Mouse (Mus musculus): ENCODE measurements around the gene Pawr. TPM values are rescaled to one million over a fixed set of nuclear protein-coding genes. Genes with fewer than 3 reads are reported as not detected.

The Pawr gene
- polyA plus RNA-seq (2016; fragmentation: Nextera tagmentation; extraction: Ambion mirVana), result 5.6 and 5.8 TPM in 2 replicates

- Histone ChIP-seq H3K9ac (replicated peaks) (peak within 1 kb of the TSS; percentile 73), H3K4me2 (peak within 1 kb of the TSS; percentile 93), H3K36me3 (no peaks in the 10 kb centered on the region), H3K4me3 (replicated peaks) (peak within 1 kb of the TSS; percentile 77), H3K27ac (0 out of 2 replicates have a peak within 1 kb of the TSS, but pooled peaks have one; percentile 45), H3K4me1 (replicated peaks) (no peaks in the 10 kb centered on the region; the same call in 1 of the 2 replicates), H3K9me3 (no peaks in the 10 kb centered on the region), H3K27me3 (peaks cover 28% of the 10 kb centered on the region)
- WGBS, result under 1% methylated on average over 69 of the region's 85 CpGs
- peak; percentile 90 for ATAC-seq (ENCODE audit: insufficient number of reproducible peaks, insufficient read depth, low FRiP score, low TSS enrichment, low read depth)
These were observed at the start of gene Pawr for GRCm38 (mm10) chr10:108331784-108332561. TSS of gene Pawr (plus strand) at chr10:108332121.

GRCm38 (mm10) chr10:108282351-108282750 is 49.6 kb upstream of the Pawr start:
- no peaks in the 10 kb centered on the region for H3K27me3 ChIP-seq
- no peaks in the 10 kb centered on the region for H3K9me3 ChIP-seq
- no peak overlapping the region for H3K9ac ChIP-seq (replicated peaks)
- peaks cover 28% of the 10 kb centered on the region for H3K36me3 ChIP-seq
- 84% methylated on average over 6 of the region's 6 CpGs for WGBS
- H3K4me1 ChIP-seq (replicated peaks), result no peaks in the 10 kb centered on the region
- ATAC-seq (ENCODE audit: insufficient number of reproducible peaks, insufficient read depth, low FRiP score, low TSS enrichment, low read depth), result no peak
- no peak overlapping the region for H3K4me3 ChIP-seq (replicated peaks)
- no peak overlapping the region for H3K27ac ChIP-seq
- H3K4me2 ChIP-seq, result no peak overlapping the region

GRCm38 (mm10) chr10:108283418-108283817 is 48.5 kb upstream of the Pawr start:
- H3K4me1 ChIP-seq (replicated peaks), result no peaks in the 10 kb centered on the region
- H3K27ac ChIP-seq, result no peak overlapping the region
- WGBS, result 95% methylated on average over 2 of the region's 2 CpGs
- H3K27me3 ChIP-seq, result no peaks in the 10 kb centered on the region
- peaks cover 18% of the 10 kb centered on the region for H3K36me3 ChIP-seq
- H3K4me2 ChIP-seq, result no peak overlapping the region
- no peaks in the 10 kb centered on the region for H3K9me3 ChIP-seq
- ATAC-seq (ENCODE audit: insufficient number of reproducible peaks, insufficient read depth, low FRiP score, low TSS enrichment, low read depth), result no peak
- no peak overlapping the region for H3K9ac ChIP-seq (replicated peaks)
- H3K4me3 ChIP-seq (replicated peaks), result no peak overlapping the region

DNA sequence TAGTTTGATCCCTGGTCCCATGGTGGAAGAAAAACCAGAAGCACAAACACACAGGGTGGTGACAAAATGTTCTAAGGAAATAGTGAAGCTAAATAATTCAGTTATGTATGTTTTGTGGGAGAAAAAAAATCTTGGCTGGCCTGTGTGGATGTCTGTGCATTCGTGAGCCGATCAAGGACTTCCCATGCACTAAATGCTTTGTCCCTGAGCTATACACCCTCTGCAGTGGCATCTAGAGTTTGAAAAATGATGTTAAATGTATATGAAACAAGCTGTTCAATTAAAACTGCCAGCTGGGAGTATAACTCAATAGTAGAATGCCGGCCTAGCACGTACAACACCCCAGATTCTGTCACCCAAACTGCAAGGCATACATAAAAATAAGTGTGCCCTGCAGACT is 48.1 kb upstream of the Pawr start:
- H3K4me3 ChIP-seq (replicated peaks), result no peak overlapping the region
- H3K36me3 ChIP-seq, result peaks cover 16% of the 10 kb centered on the region
- H3K9me3 ChIP-seq, result no peaks in the 10 kb centered on the region
- H3K27me3 ChIP-seq, result no peaks in the 10 kb centered on the region
- no peak overlapping the region for H3K27ac ChIP-seq
- WGBS, result 90% methylated on average over 4 of the region's 4 CpGs
- no peak overlapping the region for H3K4me2 ChIP-seq
- ATAC-seq (ENCODE audit: insufficient number of reproducible peaks, insufficient read depth, low FRiP score, low TSS enrichment, low read depth), result no peak
- no peak overlapping the region for H3K9ac ChIP-seq (replicated peaks)
- H3K4me1 ChIP-seq (replicated peaks), result no peaks in the 10 kb centered on the region

DNA sequence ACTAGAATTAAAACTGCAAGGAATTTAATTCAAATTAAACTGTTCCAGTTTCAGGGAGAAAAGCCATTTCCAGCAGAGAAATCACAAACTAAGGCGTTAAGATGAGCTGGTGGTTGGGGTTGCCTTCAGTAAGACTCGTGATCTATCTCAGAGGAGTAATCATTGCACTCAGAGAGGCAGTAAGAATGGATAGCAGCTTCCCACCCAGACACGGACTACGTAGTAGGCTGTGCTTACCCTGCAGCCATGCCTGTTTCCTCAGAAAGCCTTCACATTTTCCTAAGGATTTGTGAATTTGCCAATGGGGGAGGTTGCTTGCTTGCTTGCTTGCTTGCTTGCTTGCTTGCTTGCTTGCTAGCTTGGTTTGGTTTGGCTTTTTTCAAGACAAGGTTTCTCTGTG is 47.5 kb upstream of the Pawr start:
- no peak overlapping the region for H3K4me3 ChIP-seq (replicated peaks)
- no peak overlapping the region for H3K9ac ChIP-seq (replicated peaks)
- peaks cover 13% of the 10 kb centered on the region for H3K36me3 ChIP-seq
- WGBS, result 84% methylated on average over 4 of the region's 4 CpGs
- H3K27ac ChIP-seq, result no peak overlapping the region
- no peak overlapping the region for H3K4me2 ChIP-seq
- no peak for ATAC-seq (ENCODE audit: insufficient number of reproducible peaks, insufficient read depth, low FRiP score, low TSS enrichment, low read depth)
- no peaks in the 10 kb centered on the region for H3K4me1 ChIP-seq (replicated peaks)
- no peaks in the 10 kb centered on the region for H3K9me3 ChIP-seq
- H3K27me3 ChIP-seq, result no peaks in the 10 kb centered on the region

DNA sequence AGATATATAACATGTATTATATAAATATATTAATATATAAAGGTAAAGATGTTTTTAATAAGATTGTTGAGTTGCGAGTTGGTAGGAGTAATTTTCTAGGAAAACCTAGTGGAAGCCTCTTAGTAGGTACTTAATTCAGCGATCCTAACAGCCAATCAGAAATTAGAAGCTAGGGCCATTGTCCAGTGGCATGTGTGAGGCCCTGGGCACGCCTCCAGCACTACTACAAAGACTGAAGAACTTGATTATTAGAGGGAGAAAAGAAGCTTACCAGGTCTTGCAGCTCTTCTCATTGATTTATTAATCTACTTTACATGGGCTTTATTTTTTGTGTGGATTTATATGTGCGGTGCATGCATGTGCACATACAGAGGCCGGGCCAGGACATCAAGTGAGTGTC is 46.9 kb upstream of the Pawr start:
- no peak overlapping the region for H3K9ac ChIP-seq (replicated peaks)
- H3K9me3 ChIP-seq, result no peaks in the 10 kb centered on the region
- H3K4me1 ChIP-seq (replicated peaks), result no peaks in the 10 kb centered on the region
- no peak overlapping the region for H3K27ac ChIP-seq
- peaks cover 8% of the 10 kb centered on the region for H3K36me3 ChIP-seq
- no peak overlapping the region for H3K4me3 ChIP-seq (replicated peaks)
- WGBS, result 94% methylated on average over 5 of the region's 5 CpGs
- H3K4me2 ChIP-seq, result no peak overlapping the region
- H3K27me3 ChIP-seq, result no peaks in the 10 kb centered on the region
- no peak for ATAC-seq (ENCODE audit: insufficient number of reproducible peaks, insufficient read depth, low FRiP score, low TSS enrichment, low read depth)

- no peak for ATAC-seq (ENCODE audit: insufficient number of reproducible peaks, insufficient read depth, low FRiP score, low TSS enrichment, low read depth)
- Histone ChIP-seq H3K36me3 (no peaks in the 10 kb centered on the region), H3K4me1 (replicated peaks) (no peaks in the 10 kb centered on the region), H3K27ac (no peak overlapping the region), H3K9me3 (no peaks in the 10 kb centered on the region), H3K9ac (replicated peaks) (no peak overlapping the region), H3K27me3 (no peaks in the 10 kb centered on the region), H3K4me2 (no peak overlapping the region), H3K4me3 (replicated peaks) (no peak overlapping the region)
- 76% methylated on average over 11 of the region's 11 CpGs for WGBS
These were observed 45.1 kb upstream of the Pawr start for GRCm38 (mm10) chr10:108286658-108287437.

DNA sequence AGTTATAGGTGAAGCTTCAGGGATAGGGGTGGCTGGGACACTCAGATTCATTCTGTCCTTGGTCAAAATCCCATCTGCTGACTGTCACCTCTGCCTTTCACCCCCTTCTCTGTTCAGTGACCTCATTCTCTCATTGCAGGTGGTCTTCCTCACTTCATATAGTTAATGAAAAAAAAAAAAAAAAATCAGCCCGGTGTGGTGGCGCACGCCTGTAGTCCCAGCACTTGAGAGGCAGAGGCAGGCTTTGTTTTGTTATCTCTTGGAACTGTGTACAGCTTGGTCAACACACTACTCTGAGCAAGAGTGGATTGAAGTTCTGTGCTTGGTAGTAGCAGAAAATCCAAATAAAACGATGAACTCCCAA is 44.5 kb upstream of the Pawr start:
- no peaks in the 10 kb centered on the region for H3K9me3 ChIP-seq
- no peaks in the 10 kb centered on the region for H3K36me3 ChIP-seq
- ATAC-seq (ENCODE audit: insufficient number of reproducible peaks, insufficient read depth, low FRiP score, low TSS enrichment, low read depth), result no peak
- H3K27ac ChIP-seq, result no peak overlapping the region
- no peak overlapping the region for H3K4me3 ChIP-seq (replicated peaks)
- H3K9ac ChIP-seq (replicated peaks), result no peak overlapping the region
- no peaks in the 10 kb centered on the region for H3K4me1 ChIP-seq (replicated peaks)
- H3K27me3 ChIP-seq, result no peaks in the 10 kb centered on the region
- WGBS, result 76% methylated on average over 4 of the region's 4 CpGs
- H3K4me2 ChIP-seq, result no peak overlapping the region

DNA sequence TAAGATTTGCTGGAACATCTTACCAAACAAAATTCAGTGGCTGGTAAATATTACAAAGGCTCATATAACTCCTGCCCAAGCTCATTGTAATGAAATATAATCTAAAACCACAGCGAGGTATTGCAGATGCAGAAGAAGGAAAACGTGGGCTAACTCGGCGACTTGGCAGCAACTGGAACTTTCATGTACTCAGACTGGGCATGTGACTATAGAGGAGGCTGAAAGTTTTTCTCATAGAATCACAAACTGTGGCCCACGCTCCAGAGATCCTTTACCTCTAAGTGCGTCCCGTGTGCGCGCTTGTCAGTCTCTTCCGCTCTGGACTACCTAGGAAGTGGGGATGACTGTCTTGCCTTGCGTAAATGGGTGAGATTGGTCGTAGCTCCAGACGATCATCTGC is 41.9 kb upstream of the Pawr start:
- Histone ChIP-seq H3K4me2 (no peak overlapping the region), H3K4me1 (replicated peaks) (no peaks in the 10 kb centered on the region), H3K9me3 (no peaks in the 10 kb centered on the region), H3K36me3 (no peaks in the 10 kb centered on the region), H3K4me3 (replicated peaks) (no peak overlapping the region), H3K27me3 (no peaks in the 10 kb centered on the region), H3K27ac (no peak overlapping the region), H3K9ac (replicated peaks) (no peak overlapping the region)
- ATAC-seq (ENCODE audit: insufficient number of reproducible peaks, insufficient read depth, low FRiP score, low TSS enrichment, low read depth), result no peak
- WGBS, result 94% methylated on average over 13 of the region's 13 CpGs

GRCm38 (mm10) chr10:108291688-108292471 is 40.0 kb upstream of the Pawr start:
- no peaks in the 10 kb centered on the region for H3K36me3 ChIP-seq
- no peak overlapping the region for H3K27ac ChIP-seq
- no peak overlapping the region for H3K4me3 ChIP-seq (replicated peaks)
- no peaks in the 10 kb centered on the region for H3K9me3 ChIP-seq
- no peaks in the 10 kb centered on the region for H3K4me1 ChIP-seq (replicated peaks)
- no peaks in the 10 kb centered on the region for H3K27me3 ChIP-seq
- H3K9ac ChIP-seq (replicated peaks), result no peak overlapping the region
- WGBS, result 76% methylated on average over 12 of the region's 12 CpGs
- H3K4me2 ChIP-seq, result no peak overlapping the region
- ATAC-seq (ENCODE audit: insufficient number of reproducible peaks, insufficient read depth, low FRiP score, low TSS enrichment, low read depth), result no peak

- 91% methylated on average over 4 of the region's 4 CpGs for WGBS
- no peaks in the 10 kb centered on the region for H3K9me3 ChIP-seq
- no peak overlapping the region for H3K4me3 ChIP-seq (replicated peaks)
- no peak for ATAC-seq (ENCODE audit: insufficient number of reproducible peaks, insufficient read depth, low FRiP score, low TSS enrichment, low read depth)
- H3K4me1 ChIP-seq (replicated peaks), result no peaks in the 10 kb centered on the region
- H3K27ac ChIP-seq, result no peak overlapping the region
- H3K4me2 ChIP-seq, result no peak overlapping the region
- H3K36me3 ChIP-seq, result no peaks in the 10 kb centered on the region
- no peaks in the 10 kb centered on the region for H3K27me3 ChIP-seq
- no peak overlapping the region for H3K9ac ChIP-seq (replicated peaks)
These were observed 39.3 kb upstream of the Pawr start for GRCm38 (mm10) chr10:108292651-108293050.

Data from limb, embryonic 12.5 days (tissue).